In genomic region chr2:91326746-91327350, GRCm38 (mm10) we compare ENCODE assay signal across 10 mouse cellular contexts.
DNase-seq lines count a peak whose midpoint lies in the region; ATAC-seq and TF ChIP-seq lines count a peak whose summit lies in the region.
"Had no signal": no experiment of that assay in that cellular context is flagged by ENCODE, and none has a peak within 500 bp of the region (broad histone marks: within the 10 kb centered on the region; RNA-seq: fewer than 3 reads in every experiment).

No protein-coding gene starts in this region.

- H3K4me3 ChIP-seq in liver, adult 2 months (ENCODE audit: insufficient read depth, low read depth, low read length) = no peak overlapping the region
- H3K4me3 ChIP-seq in liver, postnatal 0 days (ENCODE audit: low read depth, low read length) = no peak overlapping the region
- H3K4me3 ChIP-seq in kidney, embryonic 16.5 days (ENCODE audit: low read length) = no peak overlapping the region
- H3K4me3 ChIP-seq in small intestine, adult 2 months (ENCODE audit: low read depth, low read length) = no peak overlapping the region
- H3K4me3 ChIP-seq in liver, embryonic 11.5 days (ENCODE audit: low read depth, low read length) = no peak overlapping the region
- H3K4me3 ChIP-seq: megakaryocyte, embryonic 14.5 days had no signal

- H3K9me3 ChIP-seq in liver, postnatal 0 days (ENCODE audit: low read length) = no peaks in the 10 kb centered on the region
- no peaks in the 10 kb centered on the region for H3K9me3 ChIP-seq in kidney, embryonic 16.5 days (ENCODE audit: low read length)
- no peaks in the 10 kb centered on the region for H3K9me3 ChIP-seq in liver, embryonic 11.5 days (ENCODE audit: control insufficient read depth, low read length)
- H3K9me3 ChIP-seq: megakaryocyte, embryonic 14.5 days had no signal

- no peaks in the 10 kb centered on the region for H3K4me1 ChIP-seq in liver, adult 2 months (ENCODE audit: control insufficient read depth, insufficient read depth, low read length)
- peaks cover 6% of the 10 kb centered on the region; the same call in 1 of the 2 replicates for H3K4me1 ChIP-seq in liver, postnatal 0 days (ENCODE audit: insufficient read depth)
- H3K4me1 ChIP-seq in kidney, embryonic 16.5 days (ENCODE audit: insufficient read depth, low read length) = peaks cover 41% of the 10 kb centered on the region
- peaks cover 18% of the 10 kb centered on the region; the same call in 1 of the 2 replicates for H3K4me1 ChIP-seq in small intestine, adult 2 months (ENCODE audit: control insufficient read depth, insufficient read depth, insufficient read length, low read length)
- H3K4me1 ChIP-seq in liver, embryonic 11.5 days (replicated peaks; ENCODE audit: control insufficient read depth, insufficient read depth, low read length) = no peaks in the 10 kb centered on the region; the same call in 1 of the 2 replicates

- no peaks in the 10 kb centered on the region for H3K79me2 ChIP-seq in liver, adult 2 months (ENCODE audit: control insufficient read depth, insufficient read depth, low read length)

- H3K36me3 ChIP-seq in liver, adult 2 months (ENCODE audit: control insufficient read depth, insufficient read depth, low read length) = no peaks in the 10 kb centered on the region
- H3K36me3 ChIP-seq in liver, postnatal 0 days (replicated peaks; ENCODE audit: insufficient read depth, low read length) = no peaks in the 10 kb centered on the region
- no peaks in the 10 kb centered on the region for H3K36me3 ChIP-seq in kidney, embryonic 16.5 days (ENCODE audit: insufficient read depth, low read length)
- H3K36me3 ChIP-seq in small intestine, adult 2 months (ENCODE audit: control insufficient read depth, insufficient read depth, low read length) = no peaks in the 10 kb centered on the region
- H3K36me3 ChIP-seq in liver, embryonic 11.5 days (ENCODE audit: control insufficient read depth, insufficient read depth, low read length) = no peaks in the 10 kb centered on the region

- DNase-seq in cerebellum, adult 11 months = peak; percentile 3
- no peak for DNase-seq in cerebellum, adult 11-12 months
- DNase-seq in liver, adult 2 months (ENCODE audit: extremely low read depth, low read depth, low spot score) = peak; percentile 13
- no peak for DNase-seq in liver, postnatal 0 days
- no peak for DNase-seq in ovary, postnatal 14 days (ENCODE audit: low spot score)
- DNase-seq in liver, embryonic 11.5 days (ENCODE audit: low spot score) = no peak
- DNase-seq: thymus, postnatal 4 days had no signal

- no peak overlapping the region for H3K9ac ChIP-seq in liver, adult 2 months (ENCODE audit: low read depth, low read length)
- H3K9ac ChIP-seq in liver, postnatal 0 days (replicated peaks) = no peak overlapping the region
- H3K9ac ChIP-seq in kidney, embryonic 16.5 days (replicated peaks; ENCODE audit: low read length) = no peak overlapping the region
- no peak overlapping the region for H3K9ac ChIP-seq in liver, embryonic 11.5 days (ENCODE audit: low read depth, low read length)

- ATAC-seq in liver, postnatal 0 days = no peak
- no peak for ATAC-seq in kidney, embryonic 16.5 days (ENCODE audit: low FRiP score, low TSS enrichment)
- ATAC-seq in liver, embryonic 11.5 days (replicated peaks; ENCODE audit: low FRiP score) = no peak

- TF ChIP-seq POLR2A in liver, adult 2 months (IDR thresholded peaks at IDR 0.05; ENCODE audit: extremely low read depth, insufficient read depth, low read length) = no peak
- no peak for TF ChIP-seq POLR2A in small intestine, adult 2 months (IDR thresholded peaks at IDR 0.05; ENCODE audit: low read depth, low read length)

- H3K27me3 ChIP-seq in liver, adult 2 months (ENCODE audit: control insufficient read depth, insufficient read depth, low read length) = no peaks in the 10 kb centered on the region
- no peaks in the 10 kb centered on the region for H3K27me3 ChIP-seq in liver, postnatal 0 days (ENCODE audit: insufficient read depth, low read length)
- H3K27me3 ChIP-seq in kidney, embryonic 16.5 days (ENCODE audit: insufficient read depth, low read length) = no peaks in the 10 kb centered on the region
- no peaks in the 10 kb centered on the region for H3K27me3 ChIP-seq in small intestine, adult 2 months (ENCODE audit: control insufficient read depth, insufficient read depth, low read length)
- no peaks in the 10 kb centered on the region for H3K27me3 ChIP-seq in liver, embryonic 11.5 days (replicated peaks; ENCODE audit: control insufficient read depth, insufficient read depth, low read length)

- TF ChIP-seq CTCF in liver, adult 2 months (IDR thresholded peaks at IDR 0.05; ENCODE audit: low read depth, low read length) = no peak
- no peak for TF ChIP-seq CTCF in liver, postnatal 0 days (IDR thresholded peaks at IDR 0.05; ENCODE audit: low read depth)
- no peak for TF ChIP-seq CTCF in small intestine, adult 2 months (IDR thresholded peaks at IDR 0.05; ENCODE audit: extremely low read depth, insufficient read length, insufficient replicate concordance, low read depth, low read length)

- WGBS in liver, adult 2 months = 83% methylated on average over 13 of the region's 13 CpGs
- 87% methylated on average over 13 of the region's 13 CpGs for WGBS in liver, postnatal 0 days (ENCODE audit: insufficient replicate concordance)
- WGBS in kidney, embryonic 16.5 days = 88% methylated on average over 13 of the region's 13 CpGs
- WGBS in small intestine, adult 2 months = 62% methylated on average over 13 of the region's 13 CpGs
- WGBS in liver, embryonic 11.5 days = 89% methylated on average over 13 of the region's 13 CpGs

- H3K27ac ChIP-seq in liver, adult 2 months (replicated peaks; ENCODE audit: insufficient read depth, low read depth, low read length) = no peak overlapping the region
- H3K27ac ChIP-seq in liver, postnatal 0 days (ENCODE audit: low read depth) = no peak overlapping the region
- H3K27ac ChIP-seq in kidney, embryonic 16.5 days (ENCODE audit: low read length) = peak overlapping the region; percentile 7; the same call in 1 of the 2 replicates
- peak overlapping the region; percentile 33 for H3K27ac ChIP-seq in small intestine, adult 2 months (ENCODE audit: insufficient read depth, low read depth, low read length)
- H3K27ac ChIP-seq in liver, embryonic 11.5 days (ENCODE audit: low read depth, low read length) = no peak overlapping the region

- no peak for TF ChIP-seq EP300 in liver, postnatal 0 days (IDR thresholded peaks at IDR 0.05; ENCODE audit: low read depth)

- no peak overlapping the region for H3K4me2 ChIP-seq in liver, postnatal 0 days (ENCODE audit: low read depth, low read length)
- H3K4me2 ChIP-seq in kidney, embryonic 16.5 days (replicated peaks; ENCODE audit: low read depth, low read length) = no peak overlapping the region
- H3K4me2 ChIP-seq in liver, embryonic 11.5 days = no peak overlapping the region

Comparison
In these comparisons a context has a peak if more than half of its experiments do, and no peak if none do; other contexts are left out.
1. DNase-seq: peak in cerebellum, adult 11 months (single experiment) and liver, adult 2 months (single experiment); none in cerebellum, adult 11-12 months (single experiment), liver, postnatal 0 days (single experiment), ovary, postnatal 14 days (single experiment) and liver, embryonic 11.5 days (single experiment).
2. H3K27ac ChIP-seq: peak in kidney, embryonic 16.5 days (single experiment) and small intestine, adult 2 months (single experiment); none in liver, adult 2 months (single experiment), liver, postnatal 0 days (single experiment) and liver, embryonic 11.5 days (single experiment).